Mouse (Mus musculus): ENCODE data around the gene Cenpj. TPM values are rescaled to one million over a fixed set of nuclear protein-coding genes. Genes with fewer than 3 reads are reported as not detected.
A peak's percentile ranks its signal among the peaks of the same experiment; 100 is the strongest.

The Cenpj gene
- 10.7 and 12.8 TPM in 2 replicates for polyA plus RNA-seq (2016; fragmentation: Nextera tagmentation; extraction: Ambion mirVana)

GRCm38 (mm10) chr14:56575416-56575815 is at the start of gene Cenpj, which contains the start of gene Parp4:
TSS of gene Cenpj (minus strand) at chr14:56575425.
TSS of gene Parp4 (plus strand) at chr14:56575619.
- ATAC-seq (ENCODE audit: insufficient number of reproducible peaks, low FRiP score) = peak; percentile 89
- H3K4me1 ChIP-seq (replicated peaks) = peaks cover 16% of the 10 kb centered on the region
- no peaks in the 10 kb centered on the region for H3K27me3 ChIP-seq (replicated peaks)
- peak within 1 kb of the TSS; percentile 62 for H3K4me3 ChIP-seq
- H3K4me2 ChIP-seq = peak within 1 kb of the TSS; percentile 71
- H3K9ac ChIP-seq = peak within 1 kb of the TSS; percentile 69
- under 1% methylated on average over 24 of the region's 24 CpGs for WGBS
- H3K36me3 ChIP-seq = peaks cover 6% of the 10 kb centered on the region; the same call in 1 of the 2 replicates
- peak within 1 kb of the TSS; percentile 8; the same call in 1 of the 2 replicates for H3K27ac ChIP-seq (ENCODE audit: poor library complexity, severe bottlenecking)
- H3K9me3 ChIP-seq (replicated peaks) = no peaks in the 10 kb centered on the region

GRCm38 (mm10) chr14:56620425-56620824 is 45.2 kb upstream of the Cenpj start:
- H3K9me3 ChIP-seq (replicated peaks) = no peaks in the 10 kb centered on the region
- H3K4me2 ChIP-seq = no peak overlapping the region
- no peak overlapping the region for H3K9ac ChIP-seq
- H3K27me3 ChIP-seq (replicated peaks) = no peaks in the 10 kb centered on the region
- H3K27ac ChIP-seq (ENCODE audit: poor library complexity, severe bottlenecking) = no peak overlapping the region
- no peak for ATAC-seq (ENCODE audit: insufficient number of reproducible peaks, low FRiP score)
- H3K4me1 ChIP-seq (replicated peaks) = no peaks in the 10 kb centered on the region
- H3K36me3 ChIP-seq = peaks cover 77% of the 10 kb centered on the region
- no peak overlapping the region for H3K4me3 ChIP-seq
- 85% methylated on average over 8 of the region's 8 CpGs for WGBS

- H3K9me3 ChIP-seq (replicated peaks) = no peaks in the 10 kb centered on the region
- H3K4me2 ChIP-seq = no peak overlapping the region
- no peak overlapping the region for H3K4me3 ChIP-seq
- H3K27me3 ChIP-seq (replicated peaks) = no peaks in the 10 kb centered on the region
- ATAC-seq (ENCODE audit: insufficient number of reproducible peaks, low FRiP score) = no peak
- H3K4me1 ChIP-seq (replicated peaks) = no peaks in the 10 kb centered on the region
- H3K9ac ChIP-seq = no peak overlapping the region
- H3K27ac ChIP-seq (ENCODE audit: poor library complexity, severe bottlenecking) = no peak overlapping the region
- H3K36me3 ChIP-seq = peaks cover 83% of the 10 kb centered on the region
- 63% methylated on average over 1 of the region's 1 CpGs for WGBS
These were observed 42.2 kb upstream of the Cenpj start for GRCm38 (mm10) chr14:56617470-56617869.

GRCm38 (mm10) chr14:56613212-56613611 is 38.0 kb upstream of the Cenpj start:
- H3K27me3 ChIP-seq (replicated peaks) = no peaks in the 10 kb centered on the region
- peaks cover 93% of the 10 kb centered on the region for H3K36me3 ChIP-seq
- WGBS = 87% methylated on average over 3 of the region's 3 CpGs
- no peak overlapping the region for H3K27ac ChIP-seq (ENCODE audit: poor library complexity, severe bottlenecking)
- H3K9ac ChIP-seq = no peak overlapping the region
- H3K4me2 ChIP-seq = no peak overlapping the region
- no peaks in the 10 kb centered on the region for H3K4me1 ChIP-seq (replicated peaks)
- H3K4me3 ChIP-seq = no peak overlapping the region
- H3K9me3 ChIP-seq (replicated peaks) = no peaks in the 10 kb centered on the region; the same call in 1 of the 2 replicates
- no peak for ATAC-seq (ENCODE audit: insufficient number of reproducible peaks, low FRiP score)

GRCm38 (mm10) chr14:56605136-56605535 is 29.9 kb upstream of the Cenpj start:
- ATAC-seq (ENCODE audit: insufficient number of reproducible peaks, low FRiP score) = no peak
- peaks cover 60% of the 10 kb centered on the region for H3K36me3 ChIP-seq
- WGBS = 81% methylated on average over 4 of the region's 4 CpGs

GRCm38 (mm10) chr14:56604438-56604837 is 29.2 kb upstream of the Cenpj start:
- peaks cover 58% of the 10 kb centered on the region for H3K36me3 ChIP-seq

More at GRCm38 (mm10) chr14:56605136-56605535, 29.9 kb upstream of the Cenpj start:
- Histone ChIP-seq H3K4me3 (no peak overlapping the region), H3K27ac (ENCODE audit: poor library complexity, severe bottlenecking) (no peak overlapping the region), H3K9ac (no peak overlapping the region), H3K27me3 (replicated peaks) (no peaks in the 10 kb centered on the region), H3K4me1 (replicated peaks) (no peaks in the 10 kb centered on the region), H3K4me2 (no peak overlapping the region), H3K9me3 (replicated peaks) (no peaks in the 10 kb centered on the region; the same call in 1 of the 2 replicates)

GRCm38 (mm10) chr14:56602069-56602468 is 26.8 kb upstream of the Cenpj start:
- Histone ChIP-seq H3K4me1 (replicated peaks) (no peaks in the 10 kb centered on the region), H3K4me3 (no peak overlapping the region), H3K4me2 (no peak overlapping the region), H3K9ac (no peak overlapping the region), H3K9me3 (replicated peaks) (no peaks in the 10 kb centered on the region), H3K36me3 (peaks cover 63% of the 10 kb centered on the region), H3K27me3 (replicated peaks) (no peaks in the 10 kb centered on the region), H3K27ac (ENCODE audit: poor library complexity, severe bottlenecking) (no peak overlapping the region)
- WGBS = 87% methylated on average over 9 of the region's 9 CpGs
- ATAC-seq (ENCODE audit: insufficient number of reproducible peaks, low FRiP score) = no peak

More at GRCm38 (mm10) chr14:56604438-56604837, 29.2 kb upstream of the Cenpj start:
- Histone ChIP-seq H3K4me1 (replicated peaks) (no peaks in the 10 kb centered on the region), H3K9me3 (replicated peaks) (no peaks in the 10 kb centered on the region), H3K4me2 (no peak overlapping the region), H3K27me3 (replicated peaks) (no peaks in the 10 kb centered on the region), H3K9ac (no peak overlapping the region), H3K4me3 (no peak overlapping the region), H3K27ac (ENCODE audit: poor library complexity, severe bottlenecking) (no peak overlapping the region)
- no peak for ATAC-seq (ENCODE audit: insufficient number of reproducible peaks, low FRiP score)
- WGBS = 87% methylated on average over 5 of the region's 5 CpGs

GRCm38 (mm10) chr14:56598759-56599158 is 23.5 kb upstream of the Cenpj start:
- 43% methylated on average over 6 of the region's 6 CpGs for WGBS
- no peaks in the 10 kb centered on the region for H3K27me3 ChIP-seq (replicated peaks)
- no peak overlapping the region for H3K4me3 ChIP-seq
- H3K9me3 ChIP-seq (replicated peaks) = no peaks in the 10 kb centered on the region
- ATAC-seq (ENCODE audit: insufficient number of reproducible peaks, low FRiP score) = no peak
- H3K4me1 ChIP-seq (replicated peaks) = no peaks in the 10 kb centered on the region
- H3K36me3 ChIP-seq = peaks cover 79% of the 10 kb centered on the region
- H3K4me2 ChIP-seq = no peak overlapping the region
- H3K27ac ChIP-seq (ENCODE audit: poor library complexity, severe bottlenecking) = no peak overlapping the region
- H3K9ac ChIP-seq = no peak overlapping the region

- 90% methylated on average over 1 of the region's 1 CpGs for WGBS
- no peaks in the 10 kb centered on the region for H3K9me3 ChIP-seq (replicated peaks)
- H3K4me3 ChIP-seq = no peak overlapping the region
- H3K9ac ChIP-seq = no peak overlapping the region
- ATAC-seq (ENCODE audit: insufficient number of reproducible peaks, low FRiP score) = no peak
- H3K27me3 ChIP-seq (replicated peaks) = no peaks in the 10 kb centered on the region
- H3K36me3 ChIP-seq = peaks cover 96% of the 10 kb centered on the region
- no peak overlapping the region for H3K27ac ChIP-seq (ENCODE audit: poor library complexity, severe bottlenecking)
- no peaks in the 10 kb centered on the region for H3K4me1 ChIP-seq (replicated peaks)
- H3K4me2 ChIP-seq = no peak overlapping the region
These were observed 19.6 kb upstream of the Cenpj start for GRCm38 (mm10) chr14:56594811-56595210.

- Histone ChIP-seq H3K9ac (no peak overlapping the region), H3K4me2 (no peak overlapping the region), H3K27me3 (replicated peaks) (no peaks in the 10 kb centered on the region), H3K27ac (ENCODE audit: poor library complexity, severe bottlenecking) (no peak overlapping the region), H3K4me1 (replicated peaks) (no peaks in the 10 kb centered on the region), H3K9me3 (replicated peaks) (no peaks in the 10 kb centered on the region), H3K36me3 (peaks cover 85% of the 10 kb centered on the region), H3K4me3 (no peak overlapping the region)
- no peak for ATAC-seq (ENCODE audit: insufficient number of reproducible peaks, low FRiP score)
- WGBS = 88% methylated on average over 9 of the region's 9 CpGs
These were observed 17.0 kb upstream of the Cenpj start for GRCm38 (mm10) chr14:56592191-56592590.

- Histone ChIP-seq H3K36me3 (peaks cover 37% of the 10 kb centered on the region), H3K4me1 (replicated peaks) (peaks cover 32% of the 10 kb centered on the region), H3K9me3 (replicated peaks) (no peaks in the 10 kb centered on the region), H3K9ac (no peak overlapping the region), H3K27me3 (replicated peaks) (no peaks in the 10 kb centered on the region), H3K4me3 (no peak overlapping the region), H3K4me2 (no peak overlapping the region), H3K27ac (ENCODE audit: poor library complexity, severe bottlenecking) (0 out of 2 replicates have a peak overlapping the region, but pooled peaks have one; percentile 80)
- 82% methylated on average over 6 of the region's 6 CpGs for WGBS
- ATAC-seq (ENCODE audit: insufficient number of reproducible peaks, low FRiP score) = no peak
These were observed 7.1 kb upstream of the Cenpj start for GRCm38 (mm10) chr14:56582294-56582693.

GRCm38 (mm10) chr14:56581117-56581516 is 5.9 kb upstream of the Cenpj start:
- H3K9me3 ChIP-seq (replicated peaks) = no peaks in the 10 kb centered on the region
- no peak overlapping the region for H3K4me3 ChIP-seq
- H3K27me3 ChIP-seq (replicated peaks) = no peaks in the 10 kb centered on the region
- H3K9ac ChIP-seq = no peak overlapping the region
- peak; percentile 64; the same call in 1 of the 2 replicates for ATAC-seq (ENCODE audit: insufficient number of reproducible peaks, low FRiP score)
- no peak overlapping the region for H3K4me2 ChIP-seq
- peaks cover 34% of the 10 kb centered on the region for H3K4me1 ChIP-seq (replicated peaks)
- peaks cover 31% of the 10 kb centered on the region for H3K36me3 ChIP-seq
- 19% methylated on average over 5 of the region's 5 CpGs for WGBS
- H3K27ac ChIP-seq (ENCODE audit: poor library complexity, severe bottlenecking) = peak overlapping the region; percentile 80
